Mouse (Mus musculus): Measurements from ENCODE around the gene Sbpl. TPM values are rescaled to one million over a fixed set of nuclear protein-coding genes. Genes with fewer than 3 reads are reported as not detected.
A peak's percentile ranks its signal among the peaks of the same experiment; 100 is the strongest.

The Sbpl gene
- polyA plus RNA-seq, 2 experiments = not detected

GRCm38 (mm10) chr17:23995421-23995820 is 40.3 kb upstream of the Sbpl start:
- no peak for TF ChIP-seq POLR2A (IDR thresholded peaks at IDR 0.05; ENCODE audit: borderline replicate concordance, extremely low read depth, insufficient read depth, insufficient read length)
- Histone ChIP-seq H3K4me1 (ENCODE audit: control insufficient read depth, insufficient read depth, low read length) (peaks cover 4% of the 10 kb centered on the region; the same call in 1 of the 2 replicates), H3K4me3 (replicated peaks; ENCODE audit: low read length) (no peak overlapping the region), H3K27me3 (ENCODE audit: control insufficient read depth, insufficient read depth, low read length) (no peaks in the 10 kb centered on the region), H3K4me2 (replicated peaks; ENCODE audit: low read depth, low read length, severe bottlenecking) (no peak overlapping the region), H3K9me3 (ENCODE audit: control insufficient read depth, low read length) (no peaks in the 10 kb centered on the region), H3K9ac (ENCODE audit: low read depth, low read length, severe bottlenecking) (no peak overlapping the region), H3K36me3 (ENCODE audit: control insufficient read depth, insufficient read depth, low read length) (no peaks in the 10 kb centered on the region), H3K27ac (replicated peaks; ENCODE audit: low read depth, low read length) (no peak overlapping the region)
- WGBS = 39% methylated on average over 1 of the region's 1 CpGs
- DNase-seq (ENCODE audit: low spot score) = no peak
- ATAC-seq (ENCODE audit: low FRiP score, low read depth) = no peak

GRCm38 (mm10) chr17:23994667-23995066 is 39.6 kb upstream of the Sbpl start:
- Histone ChIP-seq H3K4me1 (ENCODE audit: control insufficient read depth, insufficient read depth, low read length) (peaks cover 4% of the 10 kb centered on the region; the same call in 1 of the 2 replicates), H3K4me3 (replicated peaks; ENCODE audit: low read length) (no peak overlapping the region), H3K9me3 (ENCODE audit: control insufficient read depth, low read length) (no peaks in the 10 kb centered on the region), H3K27ac (replicated peaks; ENCODE audit: low read depth, low read length) (no peak overlapping the region), H3K27me3 (ENCODE audit: control insufficient read depth, insufficient read depth, low read length) (no peaks in the 10 kb centered on the region), H3K4me2 (replicated peaks; ENCODE audit: low read depth, low read length, severe bottlenecking) (no peak overlapping the region), H3K9ac (ENCODE audit: low read depth, low read length, severe bottlenecking) (no peak overlapping the region), H3K36me3 (ENCODE audit: control insufficient read depth, insufficient read depth, low read length) (no peaks in the 10 kb centered on the region)
- DNase-seq (ENCODE audit: low spot score) = no peak
- ATAC-seq (ENCODE audit: low FRiP score, low read depth) = no peak
- no peak for TF ChIP-seq POLR2A (IDR thresholded peaks at IDR 0.05; ENCODE audit: borderline replicate concordance, extremely low read depth, insufficient read depth, insufficient read length)
- WGBS = 76% methylated on average over 7 of the region's 7 CpGs

GRCm38 (mm10) chr17:23993559-23994428 is 38.7 kb upstream of the Sbpl start:
- ATAC-seq (ENCODE audit: low FRiP score, low read depth) = peak; percentile 83
- Histone ChIP-seq H3K4me3 (replicated peaks; ENCODE audit: low read length) (peak overlapping the region; percentile 27), H3K4me1 (ENCODE audit: control insufficient read depth, insufficient read depth, low read length) (peaks cover 4% of the 10 kb centered on the region; the same call in 1 of the 2 replicates), H3K9me3 (ENCODE audit: control insufficient read depth, low read length) (no peaks in the 10 kb centered on the region), H3K36me3 (ENCODE audit: control insufficient read depth, insufficient read depth, low read length) (no peaks in the 10 kb centered on the region), H3K27ac (replicated peaks; ENCODE audit: low read depth, low read length) (no peak overlapping the region), H3K27me3 (ENCODE audit: control insufficient read depth, insufficient read depth, low read length) (no peaks in the 10 kb centered on the region), H3K9ac (ENCODE audit: low read depth, low read length, severe bottlenecking) (peak overlapping the region; percentile 49; the same call in 1 of the 2 replicates), H3K4me2 (replicated peaks; ENCODE audit: low read depth, low read length, severe bottlenecking) (peak overlapping the region; percentile 52)
- 13% methylated on average over 31 of the region's 31 CpGs for WGBS
- DNase-seq (ENCODE audit: low spot score) = peak; percentile 91
- no peak for TF ChIP-seq POLR2A (IDR thresholded peaks at IDR 0.05; ENCODE audit: borderline replicate concordance, extremely low read depth, insufficient read depth, insufficient read length)

GRCm38 (mm10) chr17:23992789-23993553 is 37.9 kb upstream of the Sbpl start:
- Histone ChIP-seq H3K4me1 (ENCODE audit: control insufficient read depth, insufficient read depth, low read length) (peaks cover 4% of the 10 kb centered on the region; the same call in 1 of the 2 replicates), H3K27me3 (ENCODE audit: control insufficient read depth, insufficient read depth, low read length) (no peaks in the 10 kb centered on the region), H3K4me2 (replicated peaks; ENCODE audit: low read depth, low read length, severe bottlenecking) (peak overlapping the region; percentile 52), H3K9ac (ENCODE audit: low read depth, low read length, severe bottlenecking) (no peak overlapping the region), H3K36me3 (ENCODE audit: control insufficient read depth, insufficient read depth, low read length) (no peaks in the 10 kb centered on the region), H3K4me3 (replicated peaks; ENCODE audit: low read length) (peak overlapping the region; percentile 27; the same call in 1 of the 2 replicates), H3K9me3 (ENCODE audit: control insufficient read depth, low read length) (no peaks in the 10 kb centered on the region), H3K27ac (replicated peaks; ENCODE audit: low read depth, low read length) (no peak overlapping the region)
- 65% methylated on average over 9 of the region's 9 CpGs for WGBS
- ATAC-seq (ENCODE audit: low FRiP score, low read depth) = peak; percentile 35; the same call in 1 of the 2 replicates
- TF ChIP-seq POLR2A (IDR thresholded peaks at IDR 0.05; ENCODE audit: borderline replicate concordance, extremely low read depth, insufficient read depth, insufficient read length) = no peak
- DNase-seq (ENCODE audit: low spot score) = no peak

GRCm38 (mm10) chr17:23989802-23990201 is 34.7 kb upstream of the Sbpl start:
- H3K36me3 ChIP-seq (ENCODE audit: control insufficient read depth, insufficient read depth, low read length) = no peaks in the 10 kb centered on the region
- no peak overlapping the region for H3K9ac ChIP-seq (ENCODE audit: low read depth, low read length, severe bottlenecking)
- no peak overlapping the region for H3K4me3 ChIP-seq (replicated peaks; ENCODE audit: low read length)
- peaks cover 4% of the 10 kb centered on the region; the same call in 1 of the 2 replicates for H3K4me1 ChIP-seq (ENCODE audit: control insufficient read depth, insufficient read depth, low read length)
- no peak overlapping the region for H3K27ac ChIP-seq (replicated peaks; ENCODE audit: low read depth, low read length)
- H3K9me3 ChIP-seq (ENCODE audit: control insufficient read depth, low read length) = no peaks in the 10 kb centered on the region
- no peak overlapping the region for H3K4me2 ChIP-seq (replicated peaks; ENCODE audit: low read depth, low read length, severe bottlenecking)
- no peak for DNase-seq (ENCODE audit: low spot score)
- WGBS = 24% methylated on average over 2 of the region's 2 CpGs
- TF ChIP-seq POLR2A (IDR thresholded peaks at IDR 0.05; ENCODE audit: borderline replicate concordance, extremely low read depth, insufficient read depth, insufficient read length) = no peak
- no peaks in the 10 kb centered on the region for H3K27me3 ChIP-seq (ENCODE audit: control insufficient read depth, insufficient read depth, low read length)
- no peak for ATAC-seq (ENCODE audit: low FRiP score, low read depth)

All from limb, embryonic 14.5 days (tissue).